Mouse (Mus musculus) heart, adult 2 months (tissue): ENCODE results near the gene Gm20379.

Experiments
- CTCF ChIP-seq: fragments of 200-600 bp; IDR thresholded peaks from 2 replicates; pipeline ENCODE4 v1.8.1; 2022; ENCODE audit warnings: antibody characterized with exemption, mild to moderate bottlenecking, moderate library complexity
- EP300 ChIP-seq: fragments of 200-500 bp; IDR thresholded peaks from 2 replicates; pipeline ENCODE4 v1.6.1; 2011; ENCODE audit warnings: low read depth, low read length, control low read depth; ENCODE audit not compliant: insufficient read depth
- POLR2A ChIP-seq: fragments of 200-500 bp; IDR thresholded peaks from 2 replicates; pipeline ENCODE4 v1.6.1; 2011; ENCODE audit warnings: mild to moderate bottlenecking, low read depth, low read length, control low read depth; ENCODE audit not compliant: insufficient read depth

- TF ChIP-seq CTCF, result no peak
- TF ChIP-seq POLR2A, result no peak
- TF ChIP-seq EP300, result no peak
These were observed 11.9 kb upstream of the Gm20379 start for GRCm38 (mm10) chr13:92293883-92294282.
